Mouse (Mus musculus): ENCODE measurements around the gene Ush2a.

The Ush2a gene

DNA sequence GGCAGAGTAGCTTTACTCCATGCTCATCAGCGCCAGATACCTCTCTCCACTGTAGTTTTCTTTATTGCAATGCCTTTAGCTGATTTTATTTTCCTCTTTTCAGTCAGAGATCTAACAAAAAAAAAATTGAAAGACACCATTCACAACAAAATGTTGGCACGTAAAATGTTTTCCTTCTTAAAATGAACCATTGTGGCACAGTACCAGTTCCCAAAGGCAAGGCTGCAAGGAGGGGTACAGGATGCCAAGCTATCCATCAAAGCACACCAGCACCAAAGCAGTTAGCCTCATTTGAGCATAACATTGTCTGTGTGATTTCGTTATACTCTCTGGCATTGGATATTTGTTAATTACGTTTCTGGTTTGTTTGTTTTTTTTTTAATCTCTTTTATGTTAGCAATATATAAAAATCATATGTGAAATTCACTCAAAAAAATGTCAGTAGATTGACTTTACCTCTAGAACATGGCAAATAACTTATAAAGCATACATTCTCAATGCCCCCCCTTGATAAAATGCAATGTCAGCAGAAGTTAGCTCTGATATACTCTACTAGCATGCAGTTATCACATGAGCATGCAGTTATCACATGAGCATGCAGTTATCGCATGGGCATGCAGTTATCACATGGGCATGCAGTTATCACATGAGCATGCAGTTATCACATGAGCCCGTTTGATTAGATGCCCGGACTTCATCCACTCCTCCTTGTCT lies 510.9 kb downstream of the Ush2a start:
- DNase-seq (ENCODE audit: low spot score), result no peak

DNA sequence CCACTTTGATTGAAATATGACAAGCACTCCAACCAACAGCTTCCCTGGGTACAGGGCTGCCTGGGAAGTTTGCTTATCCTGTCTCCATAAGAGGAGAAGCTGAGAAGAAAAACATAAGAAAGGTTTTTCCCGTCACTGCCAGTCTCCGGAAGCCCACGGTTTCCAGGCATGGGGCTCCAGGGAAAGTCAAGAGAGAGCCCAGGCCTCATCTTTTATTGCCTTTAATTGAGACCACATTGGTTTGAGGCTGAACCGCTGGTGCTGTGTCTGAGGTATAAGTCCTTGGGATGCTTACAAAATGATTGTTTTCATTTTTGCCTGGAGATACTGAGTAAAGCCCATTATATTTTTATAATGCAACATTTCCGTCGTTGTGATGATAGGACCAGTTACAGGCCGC lies 511.8 kb downstream of the Ush2a start:
- DNase-seq (ENCODE audit: low spot score), result no peak

GRCm38 (mm10) chr1:188777556-188778161 lies 515.8 kb downstream of the Ush2a start:
- DNase-seq (ENCODE audit: low spot score), result no peak

GRCm38 (mm10) chr1:188785056-188785455 lies 523.2 kb downstream of the Ush2a start:
- DNase-seq (ENCODE audit: low spot score), result no peak

GRCm38 (mm10) chr1:188805069-188805468 lies 543.2 kb downstream of the Ush2a start:
- DNase-seq (ENCODE audit: low spot score), result no peak

- no peak for DNase-seq (ENCODE audit: low spot score)
Measured at GRCm38 (mm10) chr1:188805852-188806251, 544.0 kb downstream of the Ush2a start.

GRCm38 (mm10) chr1:188810631-188811030 lies 548.8 kb downstream of the Ush2a start:
- no peak for DNase-seq (ENCODE audit: low spot score)

DNA sequence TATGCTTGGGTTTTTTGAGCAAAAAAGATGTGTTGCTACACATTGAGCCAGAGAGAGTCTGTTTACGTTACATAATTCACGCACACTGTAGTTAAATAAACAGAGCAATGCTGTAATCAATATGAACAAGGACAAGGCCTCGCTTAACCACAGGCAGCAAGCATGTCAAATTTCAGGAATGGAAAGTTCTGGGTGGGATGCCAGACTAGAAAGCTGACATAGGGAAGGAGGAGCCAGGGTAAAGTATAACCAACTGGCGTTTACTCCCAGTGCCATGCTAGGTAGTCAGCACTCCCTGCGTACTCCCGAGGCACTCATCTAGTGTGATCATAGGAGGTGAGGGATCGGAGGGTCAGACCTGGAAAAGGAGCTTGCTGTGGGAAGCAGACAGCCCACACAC lies 553.2 kb downstream of the Ush2a start:
- no peak for DNase-seq (ENCODE audit: low spot score)

DNA sequence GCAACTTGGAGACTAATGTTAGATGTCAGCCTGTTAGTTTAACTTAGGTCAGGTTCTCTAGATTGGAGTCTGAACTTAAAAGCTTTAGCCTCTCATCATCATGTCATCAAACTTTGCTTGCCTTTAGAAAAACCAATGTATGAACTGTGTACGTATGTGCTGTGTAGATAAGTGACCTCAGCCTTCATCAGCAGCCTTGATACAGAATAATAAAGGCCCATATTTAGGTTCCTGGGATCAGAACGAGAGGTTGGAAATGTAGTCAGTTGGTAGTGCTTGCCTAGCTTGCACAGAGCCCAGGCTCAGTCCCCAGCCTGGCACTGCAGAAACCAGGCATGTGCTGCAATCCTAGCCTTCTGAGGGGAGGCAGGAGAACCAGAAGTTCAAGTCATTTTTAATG lies 562.4 kb downstream of the Ush2a start:
- DNase-seq (ENCODE audit: low spot score), result no peak

GRCm38 (mm10) chr1:188824878-188825532 lies 563.2 kb downstream of the Ush2a start:
- no peak for DNase-seq (ENCODE audit: low spot score)

DNA sequence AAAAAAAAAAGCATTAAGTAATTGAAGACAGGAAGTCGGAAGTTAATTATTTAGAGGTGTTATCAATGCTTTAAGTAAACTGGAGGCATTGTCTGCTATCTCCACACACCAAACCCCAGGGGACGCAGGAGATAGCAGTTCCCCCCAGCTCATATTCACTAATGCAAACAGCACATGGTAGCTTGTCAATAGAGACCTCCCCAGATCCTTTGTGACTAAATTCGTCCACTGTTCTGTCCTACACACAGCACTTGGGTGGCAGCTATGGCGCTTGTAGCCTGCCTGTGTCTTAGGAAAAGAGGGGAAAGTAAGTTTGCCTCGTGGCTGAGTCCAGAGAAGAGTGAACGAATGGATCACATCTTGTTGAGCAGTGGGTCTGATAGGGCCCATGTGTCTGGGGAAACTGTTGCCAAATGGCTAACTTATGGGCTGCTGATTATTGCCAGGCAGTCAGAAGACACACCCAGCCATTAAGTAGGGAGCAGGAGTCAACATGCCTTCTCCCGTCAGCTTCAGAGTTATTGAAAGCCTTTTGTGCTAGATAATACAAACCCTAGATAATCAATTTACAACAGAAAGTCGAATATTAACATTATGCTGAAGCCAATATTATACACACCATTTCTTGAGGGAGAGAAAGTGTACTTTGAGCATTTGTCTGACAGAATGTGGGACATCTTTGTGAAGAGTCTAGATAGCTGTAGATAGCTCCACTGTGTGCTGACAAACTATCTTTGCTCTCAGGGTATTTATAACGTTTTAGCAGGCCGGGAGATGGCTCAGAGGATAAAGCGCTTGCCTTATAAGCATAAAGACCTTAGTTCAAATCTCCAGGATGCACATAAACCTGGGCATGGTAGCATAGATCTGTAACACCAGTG lies 568.9 kb downstream of the Ush2a start:
- DNase-seq (ENCODE audit: low spot score), result no peak

DNA sequence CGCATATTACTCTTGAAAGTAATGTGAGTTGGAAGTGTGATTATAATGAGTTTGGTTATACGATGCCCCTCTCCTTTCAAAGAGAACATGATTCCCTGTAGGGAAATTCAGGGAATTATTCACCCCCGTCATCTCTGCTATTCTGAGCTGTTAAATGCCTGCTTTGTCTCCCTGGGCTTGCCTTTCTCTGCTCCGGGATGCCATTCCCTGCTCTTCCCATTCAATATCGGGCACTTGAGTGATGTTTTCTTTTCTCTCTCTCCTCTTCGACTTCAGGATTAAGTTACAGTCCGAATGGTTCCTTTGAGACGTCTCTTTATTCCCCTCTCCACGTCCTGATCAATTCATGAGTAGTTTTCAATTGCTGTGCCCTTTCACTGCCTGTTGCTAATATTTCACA lies 572.1 kb downstream of the Ush2a start:
- no peak for DNase-seq (ENCODE audit: low spot score)

- no peak for DNase-seq (ENCODE audit: low spot score)
Measured at GRCm38 (mm10) chr1:188834770-188835169, 572.9 kb downstream of the Ush2a start.

GRCm38 (mm10) chr1:188837613-188838295 lies 575.9 kb downstream of the Ush2a start:
- no peak for DNase-seq (ENCODE audit: low spot score)

DNA sequence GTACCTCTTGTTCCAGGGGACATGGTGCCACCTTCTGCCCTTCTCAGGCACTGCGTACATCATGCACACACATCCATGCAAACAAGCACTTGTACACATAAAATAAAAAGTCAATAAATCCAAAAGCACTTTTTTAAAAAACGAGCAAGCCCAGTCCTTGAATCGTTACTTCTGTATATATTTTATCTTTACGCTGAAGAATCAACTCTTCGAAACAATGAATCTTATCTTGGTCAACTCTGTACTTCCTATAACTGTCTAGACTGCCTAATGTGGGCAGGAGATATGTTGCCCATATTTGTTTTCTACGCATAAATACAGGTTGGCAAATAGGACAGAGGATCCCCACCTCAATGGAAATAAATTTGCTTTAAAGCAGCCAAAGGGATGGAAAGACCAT lies 585.4 kb downstream of the Ush2a start:
- no peak for DNase-seq (ENCODE audit: low spot score)

- DNase-seq (ENCODE audit: low spot score), result no peak
Measured at GRCm38 (mm10) chr1:188852776-188853175, 591.0 kb downstream of the Ush2a start.

GRCm38 (mm10) chr1:188854240-188854639 lies 592.4 kb downstream of the Ush2a start:
- no peak for DNase-seq (ENCODE audit: low spot score)

- DNase-seq (ENCODE audit: low spot score), result no peak
Measured at GRCm38 (mm10) chr1:188855034-188855433, 593.2 kb downstream of the Ush2a start.

- DNase-seq (ENCODE audit: low spot score), result no peak
Measured at GRCm38 (mm10) chr1:188859718-188860117, 597.9 kb downstream of the Ush2a start.

GRCm38 (mm10) chr1:188865881-188866280 lies 604.1 kb downstream of the Ush2a start:
- no peak for DNase-seq (ENCODE audit: low spot score)

DNA sequence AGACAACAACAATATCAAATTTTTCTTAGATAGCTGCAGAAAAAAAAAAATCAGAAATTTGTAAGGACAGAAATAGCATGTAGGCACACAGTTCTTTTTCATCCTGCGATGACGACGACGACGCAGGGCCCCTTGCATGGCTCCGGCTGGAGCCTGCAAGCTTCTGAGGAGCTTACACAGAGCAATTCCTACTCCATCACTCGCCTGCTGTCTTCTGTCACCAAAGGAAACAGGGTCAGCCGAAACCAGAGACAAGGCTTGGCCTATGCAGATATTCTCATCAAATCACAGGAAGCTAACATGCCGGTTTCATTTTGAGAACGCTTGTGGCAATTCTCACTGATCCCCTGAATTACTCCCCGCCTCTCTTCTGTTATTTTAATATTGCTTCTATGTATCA lies 604.7 kb downstream of the Ush2a start:
- DNase-seq (ENCODE audit: low spot score), result no peak

- no peak for DNase-seq (ENCODE audit: low spot score)
Measured at GRCm38 (mm10) chr1:188878531-188879055, 616.8 kb downstream of the Ush2a start.

All from layer of hippocampus, adult 11-12 months (tissue).